Mouse (Mus musculus): ENCODE measurements around the gene Tesk2. TPM values are rescaled to one million over a fixed set of nuclear protein-coding genes. Genes with fewer than 3 reads are reported as not detected.
A peak's percentile ranks its signal among the peaks of the same experiment; 100 is the strongest.

Gene Tesk2
- polyA plus RNA-seq, 1 experiment from 2014 or later = 2.6 TPM

DNA sequence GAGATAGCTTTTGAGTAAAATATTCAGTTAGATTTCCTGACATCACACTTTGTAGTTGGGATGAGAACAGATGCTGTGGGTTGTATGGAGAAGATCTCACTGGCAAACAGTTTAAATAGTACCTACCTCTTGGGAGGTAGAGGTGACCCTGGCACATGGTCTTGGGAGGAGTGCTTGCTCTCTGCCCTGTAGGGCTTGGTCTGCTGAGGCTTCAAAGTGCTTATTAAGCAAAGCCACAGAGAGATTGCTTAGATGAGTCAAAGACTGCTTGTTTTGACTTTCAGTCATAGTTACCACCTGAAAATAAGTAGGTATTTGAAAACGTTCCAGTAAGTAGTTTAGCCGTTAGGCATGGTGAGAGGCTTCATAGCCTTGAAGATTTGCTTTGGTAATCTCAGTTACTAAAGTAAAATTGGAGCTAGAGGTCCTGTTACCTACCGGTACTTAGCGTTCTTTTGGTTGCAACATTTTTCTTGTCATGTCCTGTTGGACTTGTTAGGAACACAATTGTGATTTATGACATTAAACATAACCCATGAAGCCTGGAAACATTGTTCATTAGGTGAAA lies 31.4 kb upstream of the Tesk2 start:
- ATAC-seq = no peak
- WGBS (ENCODE audit: insufficient replicate concordance) = 82% methylated on average over 4 of the region's 4 CpGs
- no peak overlapping the region for H3K27ac ChIP-seq
- H3K9ac ChIP-seq = no peak overlapping the region
- H3K4me3 ChIP-seq = no peak overlapping the region
- no peaks in the 10 kb centered on the region for H3K27me3 ChIP-seq (replicated peaks)
- peaks cover 71% of the 10 kb centered on the region for H3K36me3 ChIP-seq
- H3K4me1 ChIP-seq = peaks cover 39% of the 10 kb centered on the region
- H3K9me3 ChIP-seq (replicated peaks) = no peaks in the 10 kb centered on the region
- H3K4me2 ChIP-seq = peak overlapping the region; percentile 12; the same call in 1 of the 2 replicates

DNA sequence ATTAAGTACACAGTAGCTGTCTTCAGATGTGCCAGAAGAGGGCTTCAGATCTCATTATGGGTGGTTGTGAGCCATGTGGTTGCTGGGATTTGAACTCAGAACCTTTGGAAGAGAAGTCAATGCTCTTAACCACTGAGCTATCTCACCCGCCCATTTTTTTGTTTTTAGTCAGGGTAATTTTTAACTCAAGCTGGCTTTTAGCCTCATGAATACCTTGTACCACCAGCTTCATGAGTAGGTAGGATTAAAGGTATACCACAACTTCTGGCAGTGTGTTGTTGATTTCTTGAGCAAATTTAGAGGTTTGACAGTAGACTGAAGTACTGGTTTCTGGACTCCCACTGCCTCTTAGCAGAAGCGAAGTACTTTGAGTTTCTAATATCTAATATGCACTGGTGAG lies 28.6 kb upstream of the Tesk2 start:
- no peaks in the 10 kb centered on the region for H3K9me3 ChIP-seq (replicated peaks)
- 78% methylated on average over 2 of the region's 2 CpGs for WGBS (ENCODE audit: insufficient replicate concordance)
- peaks cover 96% of the 10 kb centered on the region for H3K36me3 ChIP-seq
- ATAC-seq = no peak
- no peak overlapping the region for H3K4me3 ChIP-seq
- no peak overlapping the region for H3K4me2 ChIP-seq
- no peaks in the 10 kb centered on the region for H3K27me3 ChIP-seq (replicated peaks)
- peaks cover 18% of the 10 kb centered on the region for H3K4me1 ChIP-seq
- H3K27ac ChIP-seq = no peak overlapping the region
- no peak overlapping the region for H3K9ac ChIP-seq

DNA sequence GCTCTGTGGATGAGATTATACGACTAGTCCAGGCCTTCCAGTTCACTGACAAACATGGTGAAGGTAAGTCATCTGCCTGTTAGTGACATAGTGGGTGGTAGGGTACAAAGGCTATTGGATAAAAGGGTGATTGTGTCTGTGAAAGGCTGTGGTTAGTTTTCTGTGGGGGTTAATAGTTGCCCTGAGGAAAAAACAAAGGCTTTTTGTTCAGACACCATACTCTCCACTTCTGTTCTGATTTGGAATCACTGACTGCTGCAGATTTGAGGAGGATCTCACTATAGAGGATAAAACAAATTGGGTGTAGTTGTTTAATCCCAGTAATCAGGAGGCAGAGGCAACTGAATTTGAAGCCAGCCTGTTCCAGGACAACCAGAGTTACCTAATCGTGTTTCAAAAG lies 27.0 kb upstream of the Tesk2 start:
- Histone ChIP-seq H3K36me3 (peaks cover 98% of the 10 kb centered on the region), H3K4me3 (no peak overlapping the region), H3K27me3 (replicated peaks) (no peaks in the 10 kb centered on the region), H3K9ac (no peak overlapping the region), H3K9me3 (replicated peaks) (no peaks in the 10 kb centered on the region), H3K27ac (no peak overlapping the region), H3K4me2 (no peak overlapping the region), H3K4me1 (peaks cover 8% of the 10 kb centered on the region; the same call in 1 of the 2 replicates)
- 68% methylated on average over 2 of the region's 2 CpGs for WGBS (ENCODE audit: insufficient replicate concordance)
- ATAC-seq = no peak

DNA sequence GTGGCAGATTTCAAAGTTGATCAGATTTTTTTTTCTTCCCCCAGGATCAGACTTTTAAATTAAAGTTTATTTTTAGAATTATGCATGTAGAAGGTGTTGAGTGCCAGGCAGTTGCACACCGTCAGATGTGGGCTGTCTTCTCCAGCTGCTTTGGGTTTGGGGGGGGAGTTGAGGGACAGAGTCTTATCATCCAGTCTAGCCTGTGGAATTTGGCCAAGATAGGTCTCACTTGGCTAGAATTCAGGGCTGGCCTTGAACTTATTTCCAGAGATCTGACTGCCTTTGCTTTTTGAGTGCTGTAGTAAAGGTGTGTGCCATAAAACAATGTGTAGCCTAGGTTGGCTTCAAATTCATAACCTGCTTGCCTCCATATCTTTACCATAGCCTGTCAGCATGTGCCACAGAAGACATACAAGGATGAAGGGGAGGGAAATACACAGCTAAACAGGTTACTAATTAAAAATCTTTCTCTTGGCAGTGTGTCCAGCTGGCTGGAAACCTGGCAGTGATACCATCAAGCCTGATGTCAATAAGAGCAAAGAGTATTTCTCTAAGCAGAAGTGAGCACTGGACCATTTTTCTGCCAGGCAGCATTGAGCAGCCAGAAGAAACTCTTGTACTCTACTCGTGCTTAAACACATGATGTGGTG lies 21.9 kb upstream of the Tesk2 start:
- H3K9me3 ChIP-seq (replicated peaks) = no peaks in the 10 kb centered on the region
- peaks cover 86% of the 10 kb centered on the region for H3K36me3 ChIP-seq
- no peak for ATAC-seq
- no peak overlapping the region for H3K4me2 ChIP-seq
- no peak overlapping the region for H3K4me3 ChIP-seq
- H3K27ac ChIP-seq = no peak overlapping the region
- peaks cover 3% of the 10 kb centered on the region; the same call in 1 of the 2 replicates for H3K4me1 ChIP-seq
- 49% methylated on average over 2 of the region's 2 CpGs for WGBS (ENCODE audit: insufficient replicate concordance)
- no peak overlapping the region for H3K9ac ChIP-seq
- no peaks in the 10 kb centered on the region for H3K27me3 ChIP-seq (replicated peaks)

DNA sequence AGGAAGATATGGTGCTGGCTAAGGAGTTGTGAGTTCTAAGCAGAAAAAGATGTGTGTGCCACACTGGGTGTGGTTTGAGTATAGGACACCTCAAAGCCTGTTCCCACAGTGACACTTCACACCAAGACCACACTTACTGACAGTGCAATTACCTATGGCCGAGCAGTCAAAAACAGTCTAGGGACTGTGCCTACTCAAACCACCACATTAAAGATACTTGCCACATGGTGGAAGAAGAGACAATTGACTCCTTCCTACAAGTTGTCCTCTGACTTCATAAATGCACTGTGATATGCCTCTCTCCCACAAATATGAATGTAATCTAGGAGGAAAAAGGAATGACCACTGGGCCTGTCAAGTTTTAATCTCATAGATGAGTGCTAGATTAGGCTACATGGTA lies 19.8 kb upstream of the Tesk2 start:
- H3K9me3 ChIP-seq (replicated peaks) = no peaks in the 10 kb centered on the region
- H3K9ac ChIP-seq = no peak overlapping the region
- no peak for ATAC-seq
- H3K4me2 ChIP-seq = no peak overlapping the region
- H3K36me3 ChIP-seq = peaks cover 72% of the 10 kb centered on the region
- H3K4me3 ChIP-seq = no peak overlapping the region
- peaks cover 3% of the 10 kb centered on the region; the same call in 1 of the 2 replicates for H3K4me1 ChIP-seq
- WGBS (ENCODE audit: insufficient replicate concordance) = 74% methylated on average over 1 of the region's 1 CpGs
- H3K27me3 ChIP-seq (replicated peaks) = no peaks in the 10 kb centered on the region
- no peak overlapping the region for H3K27ac ChIP-seq

DNA sequence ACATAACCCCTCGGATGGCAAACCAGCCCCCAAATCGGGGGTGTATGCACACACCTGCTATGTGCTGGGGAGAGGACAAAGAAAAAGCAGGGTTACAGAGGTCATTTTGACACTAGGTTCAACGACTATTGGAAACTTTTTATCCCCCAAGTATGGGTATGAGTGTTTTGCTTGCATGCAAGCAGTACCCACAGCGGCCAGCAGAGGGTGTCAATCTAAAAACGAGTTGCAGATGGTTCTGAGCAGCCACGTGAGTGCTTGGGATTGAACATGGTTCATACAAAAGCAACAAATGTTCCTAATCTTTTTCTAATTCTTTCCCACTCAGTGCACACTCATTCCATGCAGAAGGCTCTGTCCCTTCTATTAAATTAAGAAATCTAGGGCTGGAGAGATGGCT lies 16.9 kb upstream of the Tesk2 start:
- H3K4me3 ChIP-seq = no peak overlapping the region
- no peak for ATAC-seq
- no peaks in the 10 kb centered on the region for H3K9me3 ChIP-seq (replicated peaks)
- no peaks in the 10 kb centered on the region for H3K27me3 ChIP-seq (replicated peaks)
- H3K9ac ChIP-seq = no peak overlapping the region
- H3K27ac ChIP-seq = no peak overlapping the region
- H3K4me2 ChIP-seq = no peak overlapping the region
- H3K36me3 ChIP-seq = peaks cover 44% of the 10 kb centered on the region
- WGBS (ENCODE audit: insufficient replicate concordance) = 31% methylated on average over 6 of the region's 6 CpGs
- H3K4me1 ChIP-seq = peaks cover 15% of the 10 kb centered on the region

DNA sequence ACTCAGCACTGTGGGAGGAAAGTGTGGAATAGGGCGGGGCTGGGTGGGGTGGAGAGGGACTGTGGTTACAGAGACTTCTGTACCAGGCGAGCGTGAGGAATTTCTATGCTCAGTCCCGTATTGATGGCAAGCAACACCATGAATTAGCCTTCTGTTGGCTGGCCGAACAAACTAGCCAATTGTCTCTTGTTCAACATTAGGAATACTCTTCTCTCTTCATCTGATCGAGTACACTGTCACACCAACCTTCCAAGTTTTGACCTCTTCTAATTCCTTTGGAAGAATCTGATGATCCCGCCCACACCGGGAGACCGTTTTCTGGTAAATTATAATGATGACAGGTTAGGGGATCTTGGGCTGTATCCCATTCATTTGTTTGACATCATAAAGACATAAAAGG lies 13.1 kb upstream of the Tesk2 start:
- 5% methylated on average over 9 of the region's 9 CpGs for WGBS (ENCODE audit: insufficient replicate concordance)
- ATAC-seq = no peak
- H3K27me3 ChIP-seq (replicated peaks) = no peaks in the 10 kb centered on the region
- H3K4me1 ChIP-seq = peaks cover 33% of the 10 kb centered on the region
- peak overlapping the region; percentile 87 for H3K4me2 ChIP-seq
- peaks cover 23% of the 10 kb centered on the region for H3K36me3 ChIP-seq
- no peaks in the 10 kb centered on the region for H3K9me3 ChIP-seq (replicated peaks)
- peak overlapping the region; percentile 72 for H3K9ac ChIP-seq
- H3K4me3 ChIP-seq = peak overlapping the region; percentile 69
- 0 out of 2 replicates have a peak overlapping the region, but pooled peaks have one; percentile 69 for H3K27ac ChIP-seq

DNA sequence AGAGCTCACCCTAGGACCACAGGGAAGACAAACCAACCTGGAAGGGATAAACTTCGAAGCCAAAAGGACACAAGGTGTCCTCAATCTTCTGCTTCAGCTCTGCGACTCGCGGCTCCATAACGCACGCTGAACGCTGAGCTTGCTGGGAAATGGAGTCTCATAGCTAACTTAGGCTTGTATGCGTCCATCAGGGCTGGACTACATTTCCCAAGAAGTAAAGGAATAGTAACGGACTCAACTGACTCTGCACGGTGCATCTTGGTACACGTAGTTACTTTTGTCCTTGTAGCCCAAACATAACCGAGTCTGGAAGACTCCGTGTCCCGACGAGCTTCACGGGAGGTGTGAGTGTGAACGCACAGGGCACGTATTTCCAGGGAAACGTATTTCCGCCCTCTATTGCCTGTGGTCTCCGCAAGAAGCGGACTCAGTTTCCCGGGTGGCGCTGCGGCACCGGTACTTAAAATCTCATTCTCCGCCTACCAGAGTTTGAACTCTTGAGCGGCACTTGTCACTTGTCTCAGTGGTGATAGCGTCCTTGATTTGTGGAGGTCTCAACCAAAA lies 12.5 kb upstream of the Tesk2 start, which contains the start of the genes Mmachc and Ccdc163:
TSS of gene Mmachc (minus strand) at position 206 of the 564 bp plus-strand sequence.
TSS of gene Ccdc163 (plus strand) at position 309 of the 564 bp plus-strand sequence.
- Histone ChIP-seq H3K4me1 (peaks cover 33% of the 10 kb centered on the region), H3K36me3 (peaks cover 20% of the 10 kb centered on the region), H3K9ac (peak within 1 kb of the TSS; percentile 74), H3K4me3 (peak within 1 kb of the TSS; percentile 69), H3K4me2 (peak within 1 kb of the TSS; percentile 87), H3K27ac (peak within 1 kb of the TSS; percentile 69), H3K9me3 (replicated peaks) (no peaks in the 10 kb centered on the region), H3K27me3 (replicated peaks) (no peaks in the 10 kb centered on the region)
- ATAC-seq = peak; percentile 97
- WGBS (ENCODE audit: insufficient replicate concordance) = under 1% methylated on average over 29 of the region's 29 CpGs

DNA sequence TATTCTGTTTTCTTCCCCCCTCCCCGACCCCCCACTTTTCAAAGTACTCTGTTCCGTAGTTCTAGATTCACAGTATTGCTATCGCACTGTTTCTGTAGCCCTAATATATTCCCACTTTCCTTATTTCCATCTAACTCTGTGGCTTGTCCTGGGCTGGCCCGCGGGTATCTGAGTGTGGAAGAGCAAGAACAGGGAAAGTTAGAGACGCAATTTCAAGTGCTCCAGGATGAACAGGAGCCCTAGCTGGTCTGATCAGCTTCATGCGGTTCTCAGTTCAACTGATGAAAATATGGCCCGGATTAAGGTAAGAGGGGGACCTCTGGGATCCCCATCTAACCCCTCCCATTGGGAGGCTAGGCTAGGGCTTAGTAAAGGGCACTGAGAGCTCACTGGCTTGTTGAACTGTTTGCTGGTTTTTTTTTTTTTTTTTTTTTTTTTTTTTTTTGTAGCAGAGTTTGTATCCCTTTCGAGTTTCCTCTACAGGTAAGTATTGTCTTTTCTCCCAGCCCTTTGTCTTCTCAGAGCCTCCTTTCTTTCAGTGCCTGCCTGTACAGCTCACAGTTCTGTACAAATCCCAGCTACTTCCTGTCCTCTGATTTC lies 11.9 kb upstream of the Tesk2 start:
- Histone ChIP-seq H3K4me2 (peak overlapping the region; percentile 87), H3K36me3 (peaks cover 17% of the 10 kb centered on the region), H3K4me3 (peak overlapping the region; percentile 69), H3K9me3 (replicated peaks) (no peaks in the 10 kb centered on the region), H3K27ac (peak overlapping the region; percentile 69), H3K4me1 (peaks cover 33% of the 10 kb centered on the region), H3K27me3 (replicated peaks) (no peaks in the 10 kb centered on the region), H3K9ac (peak overlapping the region; percentile 74)
- ATAC-seq = peak; percentile 2
- WGBS (ENCODE audit: insufficient replicate concordance) = 5% methylated on average over 9 of the region's 9 CpGs

DNA sequence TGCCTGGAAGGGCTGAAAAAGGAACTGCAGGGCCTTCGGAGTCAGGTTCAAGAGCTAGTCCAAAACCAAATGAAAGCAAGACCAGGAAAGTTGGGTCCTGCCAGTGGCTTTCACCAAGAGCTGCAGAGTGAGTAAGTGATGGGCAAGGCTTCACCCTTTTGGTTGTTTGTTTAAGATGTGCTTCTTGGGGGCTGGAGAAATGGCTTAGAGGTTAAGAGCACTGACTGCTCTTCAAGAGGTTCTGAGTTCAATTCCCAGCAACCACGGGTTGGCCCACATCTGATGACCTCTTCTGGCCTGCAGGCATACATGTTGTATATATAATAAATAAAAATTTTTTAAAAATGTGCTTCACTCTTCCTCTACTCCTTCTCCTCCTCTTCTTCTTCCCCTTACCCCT lies 10.6 kb upstream of the Tesk2 start:
- Histone ChIP-seq H3K9me3 (replicated peaks) (no peaks in the 10 kb centered on the region), H3K4me2 (0 out of 2 replicates have a peak overlapping the region, but pooled peaks have one; percentile 87), H3K27me3 (replicated peaks) (no peaks in the 10 kb centered on the region), H3K27ac (no peak overlapping the region), H3K4me1 (peaks cover 33% of the 10 kb centered on the region), H3K36me3 (peaks cover 20% of the 10 kb centered on the region), H3K9ac (no peak overlapping the region), H3K4me3 (no peak overlapping the region)
- WGBS (ENCODE audit: insufficient replicate concordance) = 81% methylated on average over 2 of the region's 2 CpGs
- ATAC-seq = no peak

DNA sequence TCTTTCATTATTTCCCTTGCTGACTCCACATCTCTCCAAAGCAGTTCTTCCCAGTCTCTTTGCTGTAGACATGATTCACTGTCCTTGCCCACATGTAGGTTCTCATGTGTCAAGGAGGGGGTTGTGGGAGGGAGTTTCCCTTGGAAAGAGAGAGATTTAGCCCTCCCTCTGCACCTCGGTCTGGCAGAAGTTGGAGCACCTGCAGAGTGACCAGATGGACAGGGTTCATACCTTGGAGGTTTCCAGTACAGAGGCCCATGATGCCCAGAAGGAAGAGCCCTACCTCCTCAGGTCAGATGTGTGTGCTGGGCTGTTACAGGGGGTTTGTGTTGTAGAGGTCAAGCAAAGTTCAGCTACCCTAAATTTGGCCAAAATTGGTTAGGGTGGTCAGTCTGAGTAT lies 8.2 kb upstream of the Tesk2 start:
- no peak for ATAC-seq
- WGBS (ENCODE audit: insufficient replicate concordance) = 84% methylated on average over 1 of the region's 1 CpGs

DNA sequence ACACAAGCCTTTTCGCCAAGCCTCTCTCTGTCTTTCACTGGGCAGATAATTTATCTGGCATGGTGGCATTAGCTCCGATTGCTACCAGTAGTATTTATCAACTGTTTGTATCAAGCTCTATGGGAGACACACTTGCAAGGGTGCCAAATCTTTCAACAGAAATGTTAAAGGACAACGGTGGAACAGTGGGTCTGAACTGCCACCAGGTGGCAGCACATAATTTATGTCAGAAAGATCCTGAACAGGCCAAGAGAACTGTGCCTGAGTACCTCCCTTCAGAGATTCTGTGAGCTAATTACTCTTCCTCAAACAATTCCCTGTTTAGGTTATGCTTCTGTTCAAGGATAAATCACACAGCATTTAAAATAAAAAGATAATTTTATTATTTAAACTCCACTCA lies 1.4 kb upstream of the Tesk2 start:
- Histone ChIP-seq H3K4me3 (no peak overlapping the region), H3K27ac (no peak overlapping the region), H3K4me2 (no peak overlapping the region), H3K36me3 (peaks cover 20% of the 10 kb centered on the region), H3K9me3 (replicated peaks) (no peaks in the 10 kb centered on the region), H3K9ac (no peak overlapping the region), H3K4me1 (peaks cover 21% of the 10 kb centered on the region), H3K27me3 (replicated peaks) (no peaks in the 10 kb centered on the region)
- ATAC-seq = no peak
- 15% methylated on average over 3 of the region's 3 CpGs for WGBS (ENCODE audit: insufficient replicate concordance)

More for the DNA sequence above, 8.2 kb upstream of the Tesk2 start:
- Histone ChIP-seq H3K27ac (no peak overlapping the region), H3K9me3 (replicated peaks) (no peaks in the 10 kb centered on the region), H3K36me3 (peaks cover 33% of the 10 kb centered on the region), H3K9ac (no peak overlapping the region), H3K27me3 (replicated peaks) (no peaks in the 10 kb centered on the region), H3K4me3 (no peak overlapping the region), H3K4me1 (peaks cover 24% of the 10 kb centered on the region), H3K4me2 (no peak overlapping the region)
